Mouse (Mus musculus) heart, postnatal 0 days (tissue): Measurements from ENCODE around the gene Setd2. TPM values are rescaled to one million over a fixed set of nuclear protein-coding genes. Genes with fewer than 3 reads are reported as not detected.

Experiments used
- ATAC-seq: fragments of 200-750 bp; cut with Nextera tagmentation; 2 replicates; pipeline ENCODE4 v1.8.0; 2017; ENCODE audit warnings: low read depth, moderate number of reproducible peaks, moderate library complexity; ENCODE audit not compliant: insufficient read depth
- DNase-seq: peaks from one replicate; pipeline ENCODE4 v3.0.0-alpha.2; 2016; ENCODE audit warnings: low spot score
- H3K27ac ChIP-seq: fragments of 300-500 bp; sonication (generic); 2 replicates; pipeline ENCODE4 v1.5.1; 2014; ENCODE audit warnings: low read depth, mild to moderate bottlenecking
- H3K27me3 ChIP-seq: fragments of 300-500 bp; sonication (generic); 2 replicates; pipeline ENCODE4 v1.6.1; 2014; ENCODE audit warnings: low read length, mixed read lengths; ENCODE audit not compliant: control insufficient read depth, insufficient read depth
- H3K36me3 ChIP-seq: fragments of 300-500 bp; sonication (generic); replicated peaks from 2 replicates; pipeline ENCODE4 v1.6.1; 2014; ENCODE audit warnings: low read length, mixed read lengths; ENCODE audit not compliant: control insufficient read depth, insufficient read depth
- H3K4me1 ChIP-seq: fragments of 300-500 bp; sonication (generic); 2 replicates; pipeline ENCODE4 v1.6.1; 2014; ENCODE audit warnings: antibody characterized with exemption; ENCODE audit not compliant: control insufficient read depth, insufficient read depth
- H3K4me2 ChIP-seq: fragments of 300-500 bp; sonication (generic); 2 replicates; pipeline ENCODE4 v1.6.1; 2014; ENCODE audit warnings: low read depth, mild to moderate bottlenecking, low read length, moderate library complexity
- H3K4me3 ChIP-seq: fragments of 300-500 bp; sonication (generic); 2 replicates; pipeline ENCODE4 v1.5.1; 2014; ENCODE audit warnings: low read depth, low read length
- H3K9ac ChIP-seq: fragments of 300-500 bp; sonication (generic); replicated peaks from 2 replicates; pipeline ENCODE4 v1.6.1; 2014; ENCODE audit warnings: low read depth, low read length, mixed read lengths
- H3K9me3 ChIP-seq: fragments of 300-500 bp; sonication (generic); replicated peaks from 2 replicates; pipeline ENCODE4 v1.6.1; 2016; ENCODE audit warnings: low read length; ENCODE audit not compliant: control insufficient read depth
- CTCF ChIP-seq: IDR thresholded peaks from 2 replicates; pipeline ENCODE4 v1.5.1; 2016; ENCODE audit warnings: antibody characterized with exemption, control low read depth, low read depth
- EP300 ChIP-seq: IDR thresholded peaks from 2 replicates; pipeline ENCODE4 v1.6.1; 2016; ENCODE audit warnings: antibody characterized with exemption, low read depth
- WGBS: fragments of 180-500 bp; shearing (Covaris S2); extraction: QIAGEN DNeasy Blood & Tissue Kit; methylation state at CpG from one replicate; pipeline ENCODE4 v1.1.7; 2014; 5-methylcytosine and 5-hydroxymethylcytosine counted together
- polyA plus RNA-seq: library from polyadenylated mRNA; unstranded; fragments of >200 nt; fragmentation: Nextera tagmentation; extraction: Ambion mirVana; gene quantifications from 2 replicates; pipeline ENCODE4 v1.2.1, GENCODE M21; 2015
- total RNA-seq: library from RNA; depleted of rRNA; stranded (reverse); fragments of >200 nt; gene quantifications from 2 replicates; pipeline ENCODE4 v1.2.3, GENCODE M21; 2014; ENCODE audit warnings: low replicate concordance

Setd2 gene
- total and polyA plus RNA-seq, 2 experiments from 2014 or later: 13.0 to 33.2 TPM

- DNase-seq: no peak
- H3K4me3 ChIP-seq: no peak overlapping the region
- H3K4me1 ChIP-seq: no peaks in the 10 kb centered on the region
- no peak overlapping the region for H3K9ac ChIP-seq
- H3K9me3 ChIP-seq: no peaks in the 10 kb centered on the region
- TF ChIP-seq CTCF (0 out of 2 replicates have a peak, but pooled peaks have one; percentile 11), EP300 (no peak)
- WGBS: 49% methylated on average over 30 of the region's 30 CpGs
- ATAC-seq: no peak
- H3K4me2 ChIP-seq: no peak overlapping the region
- peaks cover 81% of the 10 kb centered on the region for H3K36me3 ChIP-seq
- no peak overlapping the region for H3K27ac ChIP-seq
- H3K27me3 ChIP-seq: 0 out of 2 replicates have a peak, but pooled peaks cover 4% of the 10 kb centered on the region
Measured at GRCm38 (mm10) chr9:110631651-110632275, 99.4 kb downstream of the Setd2 start.

- H3K4me1 ChIP-seq: no peaks in the 10 kb centered on the region
- TF ChIP-seq CTCF (no peak), EP300 (no peak)
- H3K9me3 ChIP-seq: no peaks in the 10 kb centered on the region
- DNase-seq: no peak
- WGBS: 81% methylated on average over 15 of the region's 15 CpGs
- H3K4me2 ChIP-seq: no peak overlapping the region
- peaks cover 80% of the 10 kb centered on the region for H3K36me3 ChIP-seq
- no peak for ATAC-seq
- no peak overlapping the region for H3K4me3 ChIP-seq
- no peak overlapping the region for H3K27ac ChIP-seq
- 0 out of 2 replicates have a peak, but pooled peaks cover 4% of the 10 kb centered on the region for H3K27me3 ChIP-seq
- H3K9ac ChIP-seq: no peak overlapping the region
Measured at GRCm38 (mm10) chr9:110632671-110633070, 100.3 kb downstream of the Setd2 start.

GRCm38 (mm10) chr9:110633882-110634281 lies 101.5 kb downstream of the Setd2 start:
- TF ChIP-seq CTCF: no peak
- TF ChIP-seq EP300: no peak
- 0 out of 2 replicates have a peak, but pooled peaks cover 4% of the 10 kb centered on the region for H3K27me3 ChIP-seq
- no peak for ATAC-seq

GRCm38 (mm10) chr9:110635225-110635624 lies 102.8 kb downstream of the Setd2 start:
- no peak overlapping the region for H3K9ac ChIP-seq
- no peaks in the 10 kb centered on the region for H3K9me3 ChIP-seq
- TF ChIP-seq EP300: no peak
- TF ChIP-seq CTCF: peak; percentile 97
- H3K4me1 ChIP-seq: no peaks in the 10 kb centered on the region
- 13% methylated on average over 19 of the region's 19 CpGs for WGBS
- no peak overlapping the region for H3K27ac ChIP-seq
- DNase-seq: peak; percentile 58
- H3K27me3 ChIP-seq: 0 out of 2 replicates have a peak, but pooled peaks cover 4% of the 10 kb centered on the region
- H3K4me2 ChIP-seq: no peak overlapping the region
- ATAC-seq: peak; percentile 27; the same call in 1 of the 2 replicates
- no peak overlapping the region for H3K4me3 ChIP-seq
- H3K36me3 ChIP-seq: peaks cover 73% of the 10 kb centered on the region

More at GRCm38 (mm10) chr9:110633882-110634281, 101.5 kb downstream of the Setd2 start:
- Histone ChIP-seq H3K9ac (no peak overlapping the region), H3K36me3 (peaks cover 81% of the 10 kb centered on the region), H3K4me3 (no peak overlapping the region), H3K27ac (no peak overlapping the region), H3K9me3 (no peaks in the 10 kb centered on the region), H3K4me1 (no peaks in the 10 kb centered on the region), H3K4me2 (no peak overlapping the region)
- 63% methylated on average over 17 of the region's 17 CpGs for WGBS
- DNase-seq: no peak

GRCm38 (mm10) chr9:110638611-110639021 lies 106.2 kb downstream of the Setd2 start:
- no peak for TF ChIP-seq EP300
- TF ChIP-seq CTCF: no peak
- Histone ChIP-seq H3K9me3 (no peaks in the 10 kb centered on the region), H3K27ac (no peak overlapping the region), H3K4me3 (no peak overlapping the region), H3K4me1 (no peaks in the 10 kb centered on the region), H3K9ac (no peak overlapping the region), H3K4me2 (no peak overlapping the region), H3K27me3 (no peaks in the 10 kb centered on the region), H3K36me3 (peaks cover 52% of the 10 kb centered on the region)
- ATAC-seq (no peak), DNase-seq (no peak)
- WGBS: 74% methylated on average over 10 of the region's 10 CpGs
